Mouse (Mus musculus) urinary bladder, postnatal 4 days (tissue): ENCODE measurements at regions not wholly inside any gene's neighbourhood (a gene's known extent, or its start where the extent isn't known, plus 50 kb on each side); places are given as distances from the start of the nearest gene placed in this dataset.

Experiments
- DNase-seq, 2 experiments: peaks; one replicate each; pipeline ENCODE4 v3.0.0; 2021 to 2022; ENCODE audit warnings: low spot score in 2 of 2

- no peak for DNase-seq
Observed at GRCm38 (mm10) chr2:108584799-108585198, 695.7 kb upstream of the Kif18a start.

GRCm38 (mm10) chr2:108593555-108593954 is 687.0 kb upstream of the Kif18a start:
- no peak for DNase-seq

GRCm38 (mm10) chr2:108600346-108600745 is 680.2 kb upstream of the Kif18a start:
- no peak for DNase-seq

- DNase-seq: no peak
Observed at GRCm38 (mm10) chr2:108619580-108619979, 661.0 kb upstream of the Kif18a start.

GRCm38 (mm10) chr2:108622367-108623162 is 658.0 kb upstream of the Kif18a start:
- no peak for DNase-seq

GRCm38 (mm10) chr2:108635644-108636043 is 644.9 kb upstream of the Kif18a start:
- no peak for DNase-seq

GRCm38 (mm10) chr2:108660697-108661388 is 619.7 kb upstream of the Kif18a start:
- no peak for DNase-seq

- DNase-seq: no peak
Observed at GRCm38 (mm10) chr2:108677777-108678380, 602.7 kb upstream of the Kif18a start.

- DNase-seq: no peak
Observed at GRCm38 (mm10) chr2:108681574-108681973, 599.0 kb upstream of the Kif18a start.

GRCm38 (mm10) chr2:108686019-108686743 is 594.4 kb upstream of the Kif18a start:
- DNase-seq: no peak

- DNase-seq: peak in 1 of 2 experiments; percentile 64
Observed at GRCm38 (mm10) chr2:108690091-108690490, 590.4 kb upstream of the Kif18a start.

GRCm38 (mm10) chr2:108691156-108692007 is 589.2 kb upstream of the Kif18a start:
- DNase-seq: no peak

- no peak for DNase-seq
Observed at GRCm38 (mm10) chr2:108701308-108701707, 579.2 kb upstream of the Kif18a start.

- DNase-seq: no peak
Observed at GRCm38 (mm10) chr2:108707856-108708855, 572.4 kb upstream of the Kif18a start.

GRCm38 (mm10) chr2:108742079-108742478 is 538.5 kb upstream of the Kif18a start:
- no peak for DNase-seq

- no peak for DNase-seq
Observed at GRCm38 (mm10) chr2:108743511-108743910, 537.0 kb upstream of the Kif18a start.

- DNase-seq: no peak
Observed at GRCm38 (mm10) chr2:108744797-108745196, 535.7 kb upstream of the Kif18a start.

GRCm38 (mm10) chr2:108753494-108754225 is 526.9 kb upstream of the Kif18a start:
- DNase-seq: no peak

GRCm38 (mm10) chr2:108755821-108756220 is 524.7 kb upstream of the Kif18a start:
- no peak for DNase-seq
